Mouse (Mus musculus): ENCODE data around the gene Tlr9.

- TF ChIP-seq CTCF (IDR thresholded peaks at IDR 0.05; ENCODE audit: low read depth) (no peak), EP300 (IDR thresholded peaks at IDR 0.05; ENCODE audit: low read depth) (no peak)
These were observed 28.7 kb downstream of the Tlr9 start for GRCm38 (mm10) chr9:106251066-106251465.

All from heart, postnatal 0 days (tissue).